Mouse (Mus musculus): ENCODE measurements around the gene Vmn2r16.

DNA sequence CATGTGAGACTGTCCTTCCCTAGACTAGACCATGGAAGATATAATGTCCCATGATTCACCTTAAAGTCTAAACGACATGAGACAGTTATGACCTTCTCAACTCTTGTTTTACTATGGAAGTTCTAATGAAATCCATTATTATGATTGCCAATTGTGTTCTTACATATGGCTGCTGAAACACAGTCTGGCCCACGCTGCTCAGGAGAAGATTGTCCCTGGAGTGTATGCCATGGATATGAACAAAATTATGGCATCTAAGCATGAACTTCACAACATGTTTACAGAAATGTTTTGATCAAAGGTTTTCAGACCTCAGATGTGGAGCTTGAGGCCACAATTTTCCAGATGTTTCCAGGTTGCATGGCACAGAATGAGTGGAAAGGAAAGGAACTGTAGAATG, at the start of gene Vmn2r16:
- TF ChIP-seq CTCF (IDR thresholded peaks at IDR 0.05) (no peak), POLR2A (IDR thresholded peaks at IDR 0.05; ENCODE audit: insufficient read depth, low read depth, low read length) (no peak), EP300 (IDR thresholded peaks at IDR 0.05; ENCODE audit: insufficient read depth, low read depth, low read length) (no peak)
